In the genomic region with DNA sequence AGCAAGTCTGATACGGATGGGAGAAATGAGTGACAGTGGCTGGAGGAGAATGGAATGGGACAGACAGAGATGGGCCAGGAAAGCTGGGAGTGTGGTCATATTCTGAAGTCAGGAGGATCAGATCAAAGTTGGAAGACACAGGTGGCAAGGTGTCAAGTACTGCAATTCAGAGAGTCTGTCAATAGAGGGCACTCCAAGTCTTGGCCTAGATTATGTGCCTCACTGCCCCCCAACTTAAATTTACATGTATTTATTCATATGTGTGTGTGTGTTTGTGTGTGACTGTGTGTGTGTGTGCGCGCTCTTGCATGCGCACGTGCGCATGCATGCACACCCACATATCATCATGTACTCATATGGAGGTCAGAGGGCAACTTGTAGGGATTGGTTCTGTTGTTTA, we compare ENCODE assay signal across 9 mouse cellular contexts.
DNase-seq lines count a peak whose midpoint lies in the region; ATAC-seq and TF ChIP-seq lines count a peak whose summit lies in the region.
"Had no signal": no experiment of that assay in that cellular context is flagged by ENCODE, and none has a peak within 500 bp of the region (broad histone marks: within the 10 kb centered on the region; RNA-seq: fewer than 3 reads in every experiment).

No protein-coding gene starts in this region.

- H3K9ac ChIP-seq in forebrain, embryonic 15.5 days (replicated peaks), result no peak overlapping the region
- H3K9ac ChIP-seq in kidney, embryonic 14.5 days (ENCODE audit: low read depth, low read length), result no peak overlapping the region
- H3K9ac ChIP-seq: limb, embryonic 15.5 days had no signal

- H3K27ac ChIP-seq in forebrain, embryonic 15.5 days (replicated peaks), result peak overlapping the region; percentile 52; the same call in 1 of the 2 replicates
- no peak overlapping the region for H3K27ac ChIP-seq in kidney, embryonic 14.5 days (ENCODE audit: low read depth, low read length)
- H3K27ac ChIP-seq in thymus, adult 2 months (ENCODE audit: control insufficient read depth, insufficient read depth, low read length), result no peak overlapping the region
- H3K27ac ChIP-seq: limb, embryonic 15.5 days had no signal

- no peaks in the 10 kb centered on the region for H3K27me3 ChIP-seq in forebrain, embryonic 15.5 days
- H3K27me3 ChIP-seq in kidney, embryonic 14.5 days (ENCODE audit: control insufficient read depth, insufficient read depth, low read length), result no peaks in the 10 kb centered on the region
- no peaks in the 10 kb centered on the region for H3K27me3 ChIP-seq in thymus, adult 2 months (ENCODE audit: control insufficient read depth, insufficient read depth, low read length)
- H3K27me3 ChIP-seq: limb, embryonic 15.5 days had no signal

- peak; percentile 28 to 56 for DNase-seq in frontal cortex, postnatal 36 days (ENCODE audit: low spot score in 2 of 2)
- no peak for DNase-seq in frontal cortex, postnatal 10 days (ENCODE audit: low spot score in 2 of 2)
- peak; percentile 64 for DNase-seq in CD4-positive, CD25-positive, alpha-beta regulatory T cell, adult 2 months (ENCODE audit: low read depth, low spot score)
- DNase-seq in cerebellum, adult 11 months, result peak; percentile 12
- peak; percentile 51 for DNase-seq in lung, postnatal 10 days
- DNase-seq in thymus, adult 2 months, result peak; percentile 26

- no peak for TF ChIP-seq CTCF in thymus, adult 2 months (IDR thresholded peaks at IDR 0.05; ENCODE audit: borderline replicate concordance, control insufficient read depth, extremely low read depth, insufficient read depth, low read length, poor library complexity)

- no peak overlapping the region for H3K4me3 ChIP-seq in forebrain, embryonic 15.5 days
- no peak overlapping the region for H3K4me3 ChIP-seq in kidney, embryonic 14.5 days (ENCODE audit: low read length)
- no peak overlapping the region for H3K4me3 ChIP-seq in thymus, adult 2 months (ENCODE audit: control insufficient read depth, insufficient read depth, low read length)
- H3K4me3 ChIP-seq: limb, embryonic 15.5 days had no signal

- 0 out of 2 replicates have a peak, but pooled peaks cover 6% of the 10 kb centered on the region for H3K4me1 ChIP-seq in forebrain, embryonic 15.5 days
- H3K4me1 ChIP-seq in kidney, embryonic 14.5 days (ENCODE audit: control insufficient read depth, insufficient read depth, low read length), result no peaks in the 10 kb centered on the region
- H3K4me1 ChIP-seq in thymus, adult 2 months (replicated peaks; ENCODE audit: control insufficient read depth, insufficient read depth, low read length), result no peaks in the 10 kb centered on the region

- H3K36me3 ChIP-seq in forebrain, embryonic 15.5 days, result no peaks in the 10 kb centered on the region
- H3K36me3 ChIP-seq in kidney, embryonic 14.5 days (ENCODE audit: control insufficient read depth, insufficient read depth, low read length), result no peaks in the 10 kb centered on the region
- no peaks in the 10 kb centered on the region for H3K36me3 ChIP-seq in thymus, adult 2 months (ENCODE audit: control insufficient read depth, insufficient read depth, low read length)
- H3K36me3 ChIP-seq: limb, embryonic 15.5 days had no signal

- no peaks in the 10 kb centered on the region for H3K9me3 ChIP-seq in forebrain, embryonic 15.5 days
- no peaks in the 10 kb centered on the region for H3K9me3 ChIP-seq in kidney, embryonic 14.5 days (ENCODE audit: control insufficient read depth, low read length)
- H3K9me3 ChIP-seq: limb, embryonic 15.5 days had no signal

- no peak for TF ChIP-seq POLR2A in thymus, adult 2 months (IDR thresholded peaks at IDR 0.05; ENCODE audit: control insufficient read depth, extremely low read depth, insufficient read depth, low read length, poor library complexity)

- peak; percentile 34 for ATAC-seq in forebrain, embryonic 15.5 days (replicated peaks)
- peak; percentile 63 for ATAC-seq in kidney, embryonic 14.5 days (ENCODE audit: low FRiP score, low TSS enrichment)

- WGBS in forebrain, embryonic 15.5 days, result 37% methylated on average over 6 of the region's 6 CpGs
- WGBS in kidney, embryonic 14.5 days, result 63% methylated on average over 6 of the region's 6 CpGs
- 64% methylated on average over 6 of the region's 6 CpGs for WGBS in thymus, adult 2 months

- no peak overlapping the region for H3K4me2 ChIP-seq in forebrain, embryonic 15.5 days (replicated peaks)
- no peak overlapping the region for H3K4me2 ChIP-seq in kidney, embryonic 14.5 days (replicated peaks; ENCODE audit: low read depth, low read length)
- H3K4me2 ChIP-seq: limb, embryonic 15.5 days had no signal

Comparison
In these comparisons a context has a peak if more than half of its experiments do, and no peak if none do; other contexts are left out.
1. DNase-seq: peak in frontal cortex, postnatal 36 days (2 of 2), CD4-positive, CD25-positive, alpha-beta regulatory T cell, adult 2 months (single experiment), cerebellum, adult 11 months (single experiment), lung, postnatal 10 days (single experiment) and thymus, adult 2 months (single experiment); none in frontal cortex, postnatal 10 days (0 of 2).